Mouse (Mus musculus): ENCODE data around the gene Dysf. TPM values are rescaled to one million over a fixed set of nuclear protein-coding genes. Genes with fewer than 3 reads are reported as not detected.

Gene Dysf
- total and polyA plus RNA-seq, 3 experiments: not detected

DNA sequence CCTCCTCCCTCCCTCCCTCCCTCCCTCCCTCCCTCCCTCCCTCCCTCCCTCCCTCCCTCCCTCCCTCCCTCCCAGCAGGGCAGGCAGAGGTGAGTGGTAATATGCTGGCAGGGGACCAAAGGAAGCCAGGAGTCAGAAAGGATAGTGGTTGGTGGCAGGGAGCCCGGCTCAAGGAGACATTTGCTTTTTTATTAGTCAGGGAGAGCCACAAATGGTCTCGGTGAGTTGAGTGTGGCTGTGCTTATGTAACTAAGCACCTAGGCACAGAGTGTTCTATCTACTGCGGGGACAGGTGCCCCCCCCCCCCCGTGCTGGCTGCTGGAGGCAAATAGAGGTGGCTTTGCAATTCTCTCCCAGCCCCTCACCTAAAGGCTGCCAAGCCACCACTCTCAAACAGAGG, 216.5 kb downstream of the Dysf start:
- Histone ChIP-seq H3K79me2 (ENCODE audit: control insufficient read depth, insufficient read depth, low read length, poor library complexity) (no peaks in the 10 kb centered on the region), H3K27ac (ENCODE audit: control insufficient read depth, low read depth, low read length) (no peak overlapping the region), H3K4me1 (ENCODE audit: control insufficient read depth in 1 of 2, insufficient read depth in 2 of 2, low read length in 2 of 2) (no peaks in the 10 kb centered on the region), H3K36me3 (ENCODE audit: control insufficient read depth in 1 of 2, insufficient read depth in 2 of 2, low read length in 2 of 2) (no peaks in the 10 kb centered on the region), H3K9ac (ENCODE audit: control insufficient read depth, low read depth, low read length, poor library complexity, severe bottlenecking) (no peak overlapping the region), H3K9me3 (replicated peaks; ENCODE audit: insufficient read depth, low read length) (no peaks in the 10 kb centered on the region), H3K4me3 (ENCODE audit: control insufficient read depth in 1 of 2, insufficient read depth in 1 of 2, low read depth in 2 of 2, low read length in 2 of 2) (no peak overlapping the region), H3K27me3 (ENCODE audit: control insufficient read depth in 1 of 2, insufficient read depth in 2 of 2, low read length in 2 of 2) (no peaks in the 10 kb centered on the region)
- DNase-seq (ENCODE audit: low read depth, low spot score): no peak
- TF ChIP-seq POLR2AphosphoS5 (IDR thresholded peaks at IDR 0.05; ENCODE audit: borderline replicate concordance, low read depth, low read length) (no peak), KAT2A (conservative IDR thresholded peaks at IDR 0.05; ENCODE audit: low read depth, low read length) (no peak)

DNA sequence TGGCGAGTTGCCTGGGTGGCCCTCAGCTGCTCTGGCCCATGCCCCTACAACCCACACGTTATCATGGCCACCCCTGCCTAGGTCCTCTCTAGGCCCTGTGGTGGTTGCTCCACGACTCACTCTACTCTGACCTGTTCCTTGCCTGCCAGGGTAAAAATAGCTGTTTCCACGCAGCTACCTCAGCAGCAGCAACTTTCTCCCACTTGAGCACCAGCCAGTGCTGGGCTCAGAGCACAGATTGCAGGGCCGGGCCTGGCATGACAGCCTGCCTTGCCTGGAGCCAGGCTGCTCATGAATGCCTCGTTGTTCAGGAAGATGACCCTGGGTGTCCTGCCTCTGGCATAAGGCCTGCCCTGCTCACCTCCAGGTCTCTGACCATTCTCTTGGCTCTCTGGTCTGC, 217.2 kb downstream of the Dysf start:
- Histone ChIP-seq H3K4me1 (ENCODE audit: control insufficient read depth in 1 of 2, insufficient read depth in 2 of 2, low read length in 2 of 2) (no peaks in the 10 kb centered on the region), H3K4me3 (ENCODE audit: control insufficient read depth in 1 of 2, insufficient read depth in 1 of 2, low read depth in 2 of 2, low read length in 2 of 2) (no peak overlapping the region), H3K27ac (ENCODE audit: control insufficient read depth, low read depth, low read length) (no peak overlapping the region), H3K79me2 (ENCODE audit: control insufficient read depth, insufficient read depth, low read length, poor library complexity) (no peaks in the 10 kb centered on the region), H3K27me3 (ENCODE audit: control insufficient read depth in 1 of 2, insufficient read depth in 2 of 2, low read length in 2 of 2) (no peaks in the 10 kb centered on the region), H3K36me3 (ENCODE audit: control insufficient read depth in 1 of 2, insufficient read depth in 2 of 2, low read length in 2 of 2) (no peaks in the 10 kb centered on the region), H3K9ac (ENCODE audit: control insufficient read depth, low read depth, low read length, poor library complexity, severe bottlenecking) (no peak overlapping the region), H3K9me3 (replicated peaks; ENCODE audit: insufficient read depth, low read length) (no peaks in the 10 kb centered on the region)
- no peak for TF ChIP-seq ZMIZ1 (IDR thresholded peaks at IDR 0.05; ENCODE audit: low read depth, low read length)
- TF ChIP-seq ZC3H11A (IDR thresholded peaks at IDR 0.05; ENCODE audit: low read depth, low read length): no peak
- TF ChIP-seq KAT2A (conservative IDR thresholded peaks at IDR 0.05; ENCODE audit: low read depth, low read length): no peak
- TF ChIP-seq RAD21 (IDR thresholded peaks at IDR 0.05; ENCODE audit: low read depth, low read length): no peak
- TF ChIP-seq POLR2AphosphoS5 (IDR thresholded peaks at IDR 0.05; ENCODE audit: borderline replicate concordance, low read depth, low read length): no peak
- no peak for TF ChIP-seq E2F4 (IDR thresholded peaks at IDR 0.05; ENCODE audit: borderline replicate concordance, low read depth, low read length)
- no peak for TF ChIP-seq MYB (IDR thresholded peaks at IDR 0.05; ENCODE audit: low read depth, low read length)
- no peak for TF ChIP-seq SIN3A (IDR thresholded peaks at IDR 0.05; ENCODE audit: low read length)
- no peak for TF ChIP-seq ZNF384 (IDR thresholded peaks at IDR 0.05; ENCODE audit: low read depth, low read length)
- no peak for TF ChIP-seq ETS1 (IDR thresholded peaks at IDR 0.05; ENCODE audit: low read depth, low read length)
- TF ChIP-seq CHD2 (IDR thresholded peaks at IDR 0.05; ENCODE audit: low read length): no peak
- no peak for TF ChIP-seq MAFK (IDR thresholded peaks at IDR 0.05; ENCODE audit: borderline replicate concordance, low read depth, low read length)
- no peak for TF ChIP-seq HCFC1 (IDR thresholded peaks at IDR 0.05; ENCODE audit: low read depth, low read length)
- DNase-seq (ENCODE audit: low read depth, low spot score): no peak

DNA sequence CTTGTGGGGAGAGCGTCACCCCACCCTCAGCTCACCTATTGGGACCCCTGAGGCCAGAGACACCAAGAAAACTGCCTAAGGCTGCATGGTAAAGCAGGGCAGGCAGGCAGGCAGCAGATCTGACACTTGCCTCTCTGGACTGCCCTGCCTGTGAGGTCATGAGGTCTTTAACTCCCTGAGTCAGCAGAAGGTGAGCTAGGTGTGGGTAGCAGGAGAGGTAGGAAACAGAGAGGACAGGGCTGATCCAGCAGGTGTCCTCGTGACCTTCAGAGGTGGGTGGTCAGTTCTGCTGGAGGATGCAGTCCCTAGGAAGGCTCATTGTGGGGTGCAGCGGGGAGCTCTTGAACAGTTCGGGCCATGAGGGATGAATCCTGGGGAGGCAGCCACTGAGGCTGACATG, 219.8 kb downstream of the Dysf start:
- no peaks in the 10 kb centered on the region for H3K79me2 ChIP-seq (ENCODE audit: control insufficient read depth, insufficient read depth, low read length, poor library complexity)
- no peaks in the 10 kb centered on the region for H3K4me1 ChIP-seq (ENCODE audit: control insufficient read depth in 1 of 2, insufficient read depth in 2 of 2, low read length in 2 of 2)
- H3K9me3 ChIP-seq (replicated peaks; ENCODE audit: insufficient read depth, low read length): no peaks in the 10 kb centered on the region
- no peak for DNase-seq (ENCODE audit: low read depth, low spot score)
- H3K4me3 ChIP-seq (ENCODE audit: control insufficient read depth in 1 of 2, insufficient read depth in 1 of 2, low read depth in 2 of 2, low read length in 2 of 2): no peak overlapping the region
- H3K27me3 ChIP-seq (ENCODE audit: control insufficient read depth in 1 of 2, insufficient read depth in 2 of 2, low read length in 2 of 2): no peaks in the 10 kb centered on the region
- no peaks in the 10 kb centered on the region for H3K36me3 ChIP-seq (ENCODE audit: control insufficient read depth in 1 of 2, insufficient read depth in 2 of 2, low read length in 2 of 2)
- no peak overlapping the region for H3K27ac ChIP-seq (ENCODE audit: control insufficient read depth, low read depth, low read length)
- TF ChIP-seq KAT2A (conservative IDR thresholded peaks at IDR 0.05; ENCODE audit: low read depth, low read length): no peak
- no peak for TF ChIP-seq RAD21 (IDR thresholded peaks at IDR 0.05; ENCODE audit: low read depth, low read length)
- TF ChIP-seq NRF1 (IDR thresholded peaks at IDR 0.05; ENCODE audit: insufficient read depth, low read depth, low read length, poor library complexity, severe bottlenecking): no peak
- no peak for TF ChIP-seq RCOR1 (IDR thresholded peaks at IDR 0.05; ENCODE audit: low read depth, low read length)
- no peak for TF ChIP-seq SIN3A (IDR thresholded peaks at IDR 0.05; ENCODE audit: low read length)
- TF ChIP-seq TCF12 (IDR thresholded peaks at IDR 0.05; ENCODE audit: low read depth, low read length): no peak
- TF ChIP-seq E2F4 (IDR thresholded peaks at IDR 0.05; ENCODE audit: borderline replicate concordance, low read depth, low read length): no peak
- TF ChIP-seq MAX (IDR thresholded peaks at IDR 0.05; ENCODE audit: low read length): no peak
- TF ChIP-seq ELF1 (IDR thresholded peaks at IDR 0.05; ENCODE audit: low read depth, low read length): no peak
- no peak for TF ChIP-seq CHD1 (IDR thresholded peaks at IDR 0.05; ENCODE audit: low read depth, low read length)
- TF ChIP-seq TAL1 (IDR thresholded peaks at IDR 0.05; ENCODE audit: low read length): no peak
- no peak overlapping the region for H3K9ac ChIP-seq (ENCODE audit: control insufficient read depth, low read depth, low read length, poor library complexity, severe bottlenecking)
